Mouse (Mus musculus) thymus, adult 2 months (tissue): Measurements from ENCODE around the gene Twnk.

Experiments used
- CTCF ChIP-seq: fragments of 200-500 bp; IDR thresholded peaks from 2 replicates; pipeline ENCODE4 v1.5.1; 2012; ENCODE audit warnings: mild to moderate bottlenecking, control low read depth, low read length, moderate library complexity, borderline replicate concordance; ENCODE audit not compliant: control insufficient read depth, poor library complexity, insufficient read depth; ENCODE audit errors: extremely low read depth
- POLR2A ChIP-seq: fragments of 200-500 bp; IDR thresholded peaks from 2 replicates; pipeline ENCODE4 v1.6.1; 2012; ENCODE audit warnings: mild to moderate bottlenecking, low read length, control low read depth, moderate library complexity; ENCODE audit not compliant: control insufficient read depth, poor library complexity, insufficient read depth; ENCODE audit errors: extremely low read depth

DNA sequence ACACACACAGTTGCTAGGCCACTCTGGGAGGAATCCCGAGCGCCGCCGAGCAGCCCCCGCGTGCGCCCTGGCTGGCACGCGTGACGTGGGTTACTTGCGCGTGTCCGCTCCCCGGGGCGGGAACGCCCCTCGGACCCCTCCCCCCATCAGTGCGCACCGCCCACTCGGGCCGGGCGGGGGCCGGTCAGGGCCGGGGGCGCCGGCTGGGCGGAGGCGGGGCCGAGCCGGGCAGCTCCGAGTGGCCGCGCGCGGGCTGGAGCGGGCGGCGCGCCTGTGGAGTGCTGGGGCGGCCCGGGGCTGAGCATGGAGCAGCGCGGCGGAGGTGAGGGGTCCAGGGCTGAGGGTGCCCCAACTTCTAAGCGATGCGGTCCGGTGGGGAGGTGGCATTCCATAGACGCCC is 12.4 kb downstream of the Twnk start:
- TF ChIP-seq CTCF (no peak), POLR2A (no peak)
